Mouse (Mus musculus): ENCODE measurements around the gene Tns3. TPM values are rescaled to one million over a fixed set of nuclear protein-coding genes. Genes with fewer than 3 reads are reported as not detected.
A peak's percentile ranks its signal among the peaks of the same experiment; 100 is the strongest.
"Not testable (repeated sequence)": the region's sequence is repeated elsewhere in the genome, so short reads cannot be mapped to it uniquely, and the experiment has no call there.

Gene Tns3
- total RNA-seq, 2 experiments from 2014 or later: 3.7 to 4.8 TPM

GRCm38 (mm10) chr11:8544355-8544754, 120.0 kb downstream of the Tns3 start:
- ATAC-seq (replicated peaks; ENCODE audit: low FRiP score, poor library complexity, severe bottlenecking): no peak

GRCm38 (mm10) chr11:8541222-8541815, 123.0 kb downstream of the Tns3 start:
- ATAC-seq (replicated peaks; ENCODE audit: low FRiP score, poor library complexity, severe bottlenecking): no peak

GRCm38 (mm10) chr11:8539593-8540265, 124.6 kb downstream of the Tns3 start:
- no peak for ATAC-seq (replicated peaks; ENCODE audit: low FRiP score, poor library complexity, severe bottlenecking)

- no peak for ATAC-seq (replicated peaks; ENCODE audit: low FRiP score, poor library complexity, severe bottlenecking)
Measured at GRCm38 (mm10) chr11:8537013-8537614, 127.2 kb downstream of the Tns3 start.

GRCm38 (mm10) chr11:8534893-8535292, 129.4 kb downstream of the Tns3 start:
- ATAC-seq (replicated peaks; ENCODE audit: low FRiP score, poor library complexity, severe bottlenecking): no peak

- not testable (repeated sequence) for ATAC-seq (replicated peaks; ENCODE audit: low FRiP score, poor library complexity, severe bottlenecking)
Measured at GRCm38 (mm10) chr11:8532771-8533170, 131.6 kb downstream of the Tns3 start.

- ATAC-seq (replicated peaks; ENCODE audit: low FRiP score, poor library complexity, severe bottlenecking): no peak
Measured at GRCm38 (mm10) chr11:8532112-8532747, 132.1 kb downstream of the Tns3 start.

- no peak for ATAC-seq (replicated peaks; ENCODE audit: low FRiP score, poor library complexity, severe bottlenecking)
Measured at GRCm38 (mm10) chr11:8530506-8530905, 133.8 kb downstream of the Tns3 start.

GRCm38 (mm10) chr11:8530036-8530435, 134.3 kb downstream of the Tns3 start:
- ATAC-seq (replicated peaks; ENCODE audit: low FRiP score, poor library complexity, severe bottlenecking): no peak

GRCm38 (mm10) chr11:8525463-8526145, 138.7 kb downstream of the Tns3 start:
- ATAC-seq (replicated peaks; ENCODE audit: low FRiP score, poor library complexity, severe bottlenecking): no peak

- peak; percentile 77 for ATAC-seq (replicated peaks; ENCODE audit: low FRiP score, poor library complexity, severe bottlenecking)
Measured at GRCm38 (mm10) chr11:8523344-8524126, 140.8 kb downstream of the Tns3 start.

- ATAC-seq (replicated peaks; ENCODE audit: low FRiP score, poor library complexity, severe bottlenecking): no peak; the same call in 1 of the 2 replicates
Measured at GRCm38 (mm10) chr11:8513359-8514253, 150.7 kb downstream of the Tns3 start.

GRCm38 (mm10) chr11:8510294-8510693, 154.0 kb downstream of the Tns3 start:
- ATAC-seq (replicated peaks; ENCODE audit: low FRiP score, poor library complexity, severe bottlenecking): no peak

GRCm38 (mm10) chr11:8509614-8510013, 154.7 kb downstream of the Tns3 start:
- ATAC-seq (replicated peaks; ENCODE audit: low FRiP score, poor library complexity, severe bottlenecking): no peak

GRCm38 (mm10) chr11:8503735-8504134, 160.6 kb downstream of the Tns3 start:
- no peak for ATAC-seq (replicated peaks; ENCODE audit: low FRiP score, poor library complexity, severe bottlenecking)

- ATAC-seq (replicated peaks; ENCODE audit: low FRiP score, poor library complexity, severe bottlenecking): no peak
Measured at GRCm38 (mm10) chr11:8500855-8501254, 163.5 kb downstream of the Tns3 start.

- ATAC-seq (replicated peaks; ENCODE audit: low FRiP score, poor library complexity, severe bottlenecking): no peak
Measured at GRCm38 (mm10) chr11:8497136-8497535, 167.2 kb downstream of the Tns3 start.

GRCm38 (mm10) chr11:8496686-8497085, 167.6 kb downstream of the Tns3 start:
- ATAC-seq (replicated peaks; ENCODE audit: low FRiP score, poor library complexity, severe bottlenecking): no peak

Data from erythroblast, adult 5-6 weeks (primary cell).